Mouse (Mus musculus) mature B cell (primary cell): ENCODE measurements at regions not wholly inside any gene's neighbourhood (a gene's known extent, or its start where the extent isn't known, plus 50 kb on each side); places are given as distances from the start of the nearest gene placed in this dataset.

Experiments
- in situ Hi-C: fragments of 300-500 bp; cut with MboI; formaldehyde crosslinking; loops from 2 replicates; pipeline ENCODE4 v1.14.3; 2019

DNA sequence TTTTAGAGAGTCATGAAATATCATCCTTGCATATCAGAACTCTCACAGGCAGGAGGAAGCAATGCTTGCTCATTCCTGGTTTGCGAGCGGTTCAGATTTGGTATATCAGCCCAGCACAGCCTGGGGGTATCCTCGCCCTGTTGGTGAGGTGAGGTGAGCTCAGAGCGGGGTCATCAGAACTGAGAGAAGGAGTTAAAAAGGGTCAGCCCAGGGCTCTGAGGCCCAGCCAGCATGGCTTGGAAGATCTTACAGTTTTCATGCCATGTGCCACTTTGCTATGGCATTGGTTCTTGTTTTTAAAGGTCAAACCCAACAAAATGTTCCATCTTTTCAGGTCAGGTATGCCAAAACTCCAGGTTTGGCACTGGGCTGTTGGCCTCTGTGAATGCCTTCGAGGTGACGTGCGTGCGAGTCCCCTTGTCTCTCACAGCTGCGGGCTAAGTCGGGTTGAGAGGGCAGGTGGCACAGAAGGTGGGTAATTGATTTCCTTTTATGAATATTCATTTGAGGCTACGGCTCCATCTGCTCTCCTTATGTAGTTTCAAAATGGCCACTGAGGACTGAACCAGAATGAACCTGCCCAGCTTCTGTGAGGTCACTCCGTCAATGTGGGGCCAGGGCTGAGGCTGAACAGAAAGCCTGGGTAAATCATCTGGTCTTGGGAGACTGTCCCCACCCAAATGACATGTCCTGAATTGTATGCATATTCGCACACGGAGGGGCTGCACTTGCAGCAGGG is 86.3 kb downstream of the Hhipl2 start:
- in situ Hi-C loops = no loop called here

DNA sequence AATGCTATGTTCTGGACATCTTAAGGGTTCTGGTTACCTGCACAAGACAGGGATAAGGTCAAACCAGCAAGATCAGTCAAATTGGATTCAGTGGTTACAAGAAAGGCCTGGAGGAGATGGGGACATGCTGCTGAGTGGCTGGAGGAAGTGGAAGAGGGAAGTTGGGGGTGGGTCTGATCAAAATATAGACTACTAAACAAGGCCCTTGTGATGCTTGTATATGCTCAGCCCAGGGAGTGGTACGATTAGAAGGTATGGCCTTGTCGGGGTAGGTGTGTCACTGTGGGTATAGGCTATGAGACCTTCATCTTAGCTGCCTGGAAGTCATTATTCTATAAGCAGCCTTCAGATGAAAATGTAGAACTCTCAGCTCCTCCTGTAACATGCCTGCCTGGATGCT is 89.9 kb downstream of the Hhipl2 start:
- in situ Hi-C loops = no loop called here

DNA sequence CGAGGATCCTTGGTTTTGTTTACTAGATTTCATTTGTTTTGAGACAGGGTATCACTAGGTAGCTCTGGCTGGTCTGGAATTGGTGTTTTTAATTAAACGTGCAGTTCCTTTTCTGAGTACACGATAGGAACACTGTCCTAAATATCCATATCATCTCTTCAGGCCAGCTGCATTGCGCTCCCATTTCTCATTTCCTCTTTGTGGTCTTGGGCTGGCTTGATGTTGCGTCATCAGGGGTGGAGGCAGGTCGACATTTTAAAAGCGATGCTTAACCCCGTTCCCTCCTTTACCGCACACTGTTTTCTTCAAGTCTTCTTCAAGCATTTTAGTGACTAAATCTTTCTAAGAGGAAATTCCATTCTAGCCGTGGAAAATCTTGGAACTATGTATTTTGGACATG is 92.7 kb downstream of the Hhipl2 start:
- in situ Hi-C loops = no loop called here

DNA sequence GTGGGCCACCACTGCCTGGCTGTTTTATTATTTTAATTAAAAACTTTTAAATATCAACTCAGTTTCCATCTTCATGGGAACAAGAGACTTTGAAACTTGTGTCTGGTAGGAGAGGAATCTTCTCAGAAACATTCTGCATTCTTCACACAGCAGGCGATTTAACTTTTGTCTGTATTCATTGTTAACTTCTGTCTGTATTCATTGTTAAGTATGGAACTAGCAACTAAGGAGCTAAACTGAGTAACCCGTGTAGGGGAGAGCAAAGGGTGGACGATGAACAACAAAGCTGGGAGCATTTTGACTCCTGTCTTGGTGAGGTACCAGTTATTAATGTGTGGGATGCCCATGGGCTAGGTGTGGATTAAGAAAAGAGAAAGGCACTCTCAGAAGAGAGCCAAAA is 95.9 kb downstream of the Hhipl2 start:
- in situ Hi-C loops = no loop called here

DNA sequence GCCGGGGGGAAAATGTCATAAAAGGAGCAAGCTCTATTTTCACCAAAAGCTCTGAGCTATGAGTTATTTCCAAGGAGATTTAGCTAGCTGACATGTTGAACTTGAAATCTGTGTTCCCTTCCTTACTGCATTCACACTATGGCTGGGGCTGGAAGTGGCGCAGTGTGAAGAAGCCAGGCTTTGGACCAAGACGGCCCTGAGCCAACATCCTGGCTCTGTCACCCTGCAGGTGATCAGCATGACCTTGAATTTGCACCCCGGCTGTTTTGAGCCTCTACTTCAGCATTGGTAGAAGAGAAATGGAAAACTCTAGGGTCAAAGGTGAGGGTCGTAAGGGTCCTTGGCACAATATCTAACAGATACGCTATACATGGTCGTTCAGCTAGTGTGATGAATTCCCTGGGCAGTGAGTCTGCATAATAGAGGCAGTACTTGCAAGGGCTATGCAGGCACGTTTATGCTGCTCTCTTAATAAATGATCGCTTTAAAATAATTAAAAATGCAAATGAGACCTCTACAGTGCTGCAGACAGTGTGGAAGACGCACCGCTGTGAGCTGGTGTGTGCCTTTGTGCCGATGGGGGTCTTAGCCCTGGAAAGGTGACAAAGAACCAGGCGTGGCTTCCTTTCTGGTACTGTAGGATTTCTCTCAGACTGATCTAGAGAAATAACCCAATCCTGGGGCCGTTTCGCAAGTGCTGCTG is 96.4 kb downstream of the Hhipl2 start:
- in situ Hi-C loops = no loop called here

DNA sequence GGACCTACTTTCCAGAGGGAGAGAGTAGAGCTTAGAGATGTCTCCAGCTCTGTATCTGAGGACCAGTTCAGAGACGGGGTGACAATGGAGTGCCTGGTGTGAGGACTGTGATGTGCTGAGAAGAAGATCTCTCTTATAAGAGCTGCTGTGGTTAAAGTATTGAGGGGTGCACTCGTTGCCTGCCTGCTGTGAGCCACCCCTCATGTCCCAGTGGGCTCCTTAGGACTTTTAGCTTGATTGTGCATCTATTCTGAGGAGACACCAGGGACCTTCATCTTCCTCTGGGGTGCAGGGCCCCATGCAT is 96.9 kb downstream of the Hhipl2 start:
- in situ Hi-C loops = no loop called here

DNA sequence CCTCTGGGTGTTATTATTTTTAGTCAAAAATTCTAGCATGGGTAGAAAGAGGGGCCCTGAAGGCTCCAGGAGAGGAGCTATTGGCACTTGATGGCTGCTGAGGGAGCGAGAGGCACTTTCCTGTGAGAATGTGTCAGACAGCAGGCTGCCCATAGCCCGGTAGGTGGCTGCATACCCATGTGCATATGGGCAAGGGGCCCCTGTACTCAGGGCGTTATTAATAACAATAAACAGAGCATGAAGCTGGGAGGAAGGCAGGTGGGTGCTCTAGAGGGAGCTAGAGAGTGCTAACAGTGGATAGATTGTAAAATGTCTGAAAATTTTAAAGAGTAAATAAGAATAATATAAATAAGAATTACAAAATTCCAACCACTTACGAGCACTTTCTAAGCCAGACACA is 98.2 kb downstream of the Hhipl2 start:
- in situ Hi-C loops = no loop called here

DNA sequence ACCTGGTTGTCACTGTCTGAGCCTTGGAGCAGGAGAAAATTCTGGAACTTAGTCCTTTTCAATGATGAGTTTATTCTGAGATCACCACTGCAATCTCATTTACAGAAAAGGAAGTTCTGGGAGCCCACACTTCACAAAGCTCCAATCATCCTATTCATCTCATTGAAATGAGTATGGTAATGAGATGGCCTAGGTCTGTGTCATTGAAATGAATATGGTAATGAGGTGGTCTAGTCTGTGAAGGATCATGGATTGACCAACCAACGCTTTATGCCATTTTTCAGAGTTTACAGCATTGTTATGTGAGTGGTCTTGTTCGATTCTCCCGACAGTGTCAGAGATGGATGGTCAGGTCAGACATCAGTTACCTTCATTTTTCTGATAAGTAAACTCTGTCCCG is 99.2 kb downstream of the Hhipl2 start:
- in situ Hi-C loops = no loop called here

DNA sequence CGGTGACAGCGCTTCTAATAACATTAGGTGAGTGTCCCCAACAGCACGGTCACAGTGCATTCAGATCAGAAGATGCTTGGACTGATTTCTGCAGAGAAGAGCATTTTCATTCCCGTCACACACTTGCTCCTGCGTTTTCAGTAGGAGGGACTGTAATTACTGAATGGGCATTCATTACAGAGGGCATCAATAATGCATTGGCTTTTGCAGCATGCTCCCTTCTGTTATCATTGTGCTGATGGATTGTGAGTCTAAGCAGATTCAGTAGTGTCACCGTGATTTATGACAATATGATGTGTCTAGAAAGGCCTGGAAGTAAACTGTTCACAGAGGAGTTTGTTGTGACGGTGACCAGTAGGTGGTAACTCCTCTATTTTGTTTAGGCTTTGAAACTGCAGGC is 103.6 kb downstream of the Hhipl2 start:
- in situ Hi-C loops = no loop called here

DNA sequence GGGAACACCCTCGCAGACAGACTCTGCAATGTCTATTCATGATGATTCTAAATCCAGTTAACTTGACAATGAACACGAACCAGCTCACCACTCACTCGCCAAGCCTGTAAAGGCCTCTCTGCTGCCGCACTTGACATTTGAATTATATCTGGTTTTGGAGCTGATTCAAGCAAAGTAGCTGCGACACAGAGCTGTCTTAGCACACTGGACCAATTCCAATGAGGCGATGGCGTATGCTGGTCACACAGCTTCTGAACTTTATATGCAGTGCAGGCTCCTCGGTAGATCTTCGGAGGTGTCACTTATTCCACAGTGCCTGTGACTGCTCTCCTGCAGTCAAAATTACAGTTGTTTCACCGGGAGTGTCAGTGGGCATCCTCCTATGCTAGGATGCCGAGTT is 115.4 kb downstream of the Hhipl2 start:
- in situ Hi-C loops = no loop called here

DNA sequence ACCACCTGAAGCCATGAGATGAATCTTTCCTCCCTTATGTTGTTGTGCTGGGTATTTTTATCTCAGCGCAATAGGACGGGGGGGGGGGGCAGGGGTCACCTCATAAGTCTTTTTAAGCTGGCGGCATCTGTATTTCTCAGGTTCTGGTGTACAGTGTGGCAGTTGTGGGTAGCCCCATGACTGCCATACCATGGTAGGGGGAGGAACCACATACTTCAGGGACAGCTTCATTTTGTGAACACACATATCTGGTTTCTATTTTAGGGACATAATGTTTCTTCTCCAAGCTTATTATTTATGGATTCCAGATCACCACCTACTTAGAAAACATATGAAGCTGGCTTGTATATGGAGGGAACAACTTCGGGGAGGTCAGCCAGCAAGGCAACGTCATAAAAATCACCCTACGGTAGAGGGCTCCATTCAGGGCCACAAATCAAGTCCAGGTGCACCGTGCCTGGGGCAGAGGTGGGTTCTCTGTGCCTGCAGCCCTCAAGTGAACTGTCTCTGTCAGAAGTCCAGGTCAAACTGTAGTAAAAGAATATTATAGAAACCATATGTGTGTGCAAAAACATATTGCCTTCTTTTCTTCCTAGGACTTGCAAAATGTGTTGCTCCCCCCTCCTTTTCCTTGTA is 130.9 kb downstream of the Hhipl2 start:
- in situ Hi-C loops = no loop called here

DNA sequence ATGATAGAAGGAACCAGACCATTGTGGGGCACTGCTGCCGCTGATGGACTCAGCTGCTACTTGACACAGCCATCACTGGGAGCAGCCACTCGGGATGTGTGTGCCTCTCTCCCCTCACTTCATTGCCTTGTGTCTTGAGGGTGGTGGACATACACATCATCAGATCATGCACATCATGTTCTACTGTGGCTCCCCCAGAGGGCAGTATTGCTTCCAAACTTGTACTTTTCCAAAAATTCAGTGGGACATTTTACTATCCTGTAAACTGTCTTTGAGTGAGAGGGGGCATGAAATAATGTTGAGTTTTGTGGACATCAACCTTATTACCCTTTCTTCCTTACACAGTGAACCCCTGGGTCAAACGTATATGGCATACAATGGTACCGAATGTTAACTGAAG is 134.6 kb downstream of the Hhipl2 start:
- in situ Hi-C loops = no loop called here

DNA sequence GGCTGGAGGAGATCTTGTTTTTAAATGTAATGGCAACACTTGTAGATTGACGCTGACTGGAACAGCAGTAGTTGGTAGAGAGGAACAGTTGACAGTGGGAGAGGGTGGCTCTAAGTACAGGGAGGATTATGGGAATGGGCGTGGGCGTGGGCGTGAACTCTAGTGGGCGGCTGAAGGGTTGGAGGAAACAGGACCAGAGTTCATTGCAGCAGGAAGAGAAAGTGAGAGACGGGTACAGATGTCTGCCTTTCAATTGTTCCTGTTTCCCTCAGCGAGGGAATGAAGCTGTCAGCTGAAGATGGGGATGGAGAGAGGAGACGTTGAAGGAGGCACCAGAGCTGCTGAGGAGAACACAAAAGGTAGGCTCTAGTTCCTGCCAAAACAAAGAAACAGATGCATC is 135.2 kb downstream of the Hhipl2 start:
- in situ Hi-C loops = no loop called here

DNA sequence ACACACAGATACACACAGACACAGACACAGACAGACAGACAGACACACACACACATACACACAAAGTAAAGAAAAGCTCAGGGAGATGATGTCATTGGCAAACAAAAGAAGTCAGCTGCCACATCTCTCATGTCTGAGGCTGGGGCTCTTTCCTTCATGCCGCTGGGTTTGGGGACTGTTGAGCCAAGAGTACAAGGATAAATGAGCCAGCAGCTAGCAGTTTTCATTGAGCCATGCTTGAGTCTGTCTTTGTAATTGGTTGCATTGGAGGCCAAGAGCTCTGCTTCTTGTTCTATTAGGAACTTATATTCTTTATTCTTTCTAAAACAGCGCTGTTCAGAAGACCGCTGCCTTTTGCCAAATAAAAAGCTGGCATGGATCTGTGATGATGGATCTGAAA is 144.8 kb downstream of the Hhipl2 start:
- in situ Hi-C loops = no loop called here

DNA sequence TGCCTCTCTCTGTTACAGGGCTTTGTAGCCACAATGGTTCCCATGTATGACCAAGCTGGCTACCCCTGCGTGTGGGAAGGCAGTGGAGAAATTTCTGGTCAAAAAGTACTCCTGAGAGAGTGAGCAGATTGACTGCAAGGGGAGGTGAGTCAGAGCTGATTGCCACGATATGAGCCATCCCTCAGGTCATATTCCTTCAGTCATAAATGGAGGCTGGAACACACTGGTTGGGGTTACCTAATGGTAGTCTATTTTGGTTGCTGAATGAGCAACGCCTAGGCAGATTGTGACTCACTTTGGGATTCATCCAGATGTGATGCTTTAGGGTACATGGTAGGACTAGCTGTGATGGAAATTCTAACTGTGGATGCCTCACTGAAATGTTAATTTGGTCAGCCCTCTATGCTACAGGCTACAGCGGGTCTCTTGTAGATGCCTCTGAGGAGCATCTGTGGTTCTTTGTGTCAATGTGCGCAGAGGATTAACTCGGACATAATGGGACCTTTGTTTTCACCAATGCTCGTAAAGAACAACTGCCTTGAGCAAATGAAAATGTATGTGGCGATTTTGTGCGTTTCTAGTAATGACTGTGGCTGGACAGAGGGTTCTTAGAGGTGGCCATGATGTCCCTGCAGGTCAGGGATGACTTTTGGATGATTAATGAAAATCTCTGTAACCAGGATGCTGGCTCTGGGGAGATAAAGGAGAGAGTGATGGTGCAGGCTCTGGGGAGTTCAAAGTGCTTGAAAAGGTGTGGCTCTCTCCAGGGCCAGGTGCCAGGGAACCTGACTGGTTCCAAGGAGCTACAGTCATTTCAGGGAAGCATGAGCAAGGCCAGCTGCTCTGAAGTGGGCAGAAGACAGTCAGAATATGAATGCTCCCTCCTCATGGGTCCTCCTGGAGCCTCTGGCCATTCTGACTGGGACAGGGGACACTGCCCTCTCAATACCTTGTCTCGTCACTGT is 155.9 kb downstream of the Hhipl2 start:
- in situ Hi-C loops = no loop called here

DNA sequence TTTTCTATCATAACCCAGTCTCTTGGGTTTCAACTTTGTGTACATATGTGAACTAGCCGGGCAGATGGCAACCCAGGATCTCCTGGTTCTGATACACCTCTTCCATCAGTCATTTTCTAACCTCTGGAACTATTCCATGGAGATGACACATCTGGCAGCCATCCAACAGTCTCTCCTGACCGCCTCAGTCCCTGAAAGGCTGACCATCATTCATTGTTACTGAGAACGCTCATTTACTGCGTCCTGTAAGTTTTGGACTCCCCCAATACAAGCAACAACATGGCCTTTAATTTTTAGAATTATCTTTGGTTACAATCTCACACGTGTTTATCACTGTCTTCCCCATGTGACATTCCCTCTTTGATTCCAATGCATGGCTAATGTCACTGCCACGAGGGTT is 166.8 kb downstream of the Hhipl2 start:
- in situ Hi-C loops = no loop called here

DNA sequence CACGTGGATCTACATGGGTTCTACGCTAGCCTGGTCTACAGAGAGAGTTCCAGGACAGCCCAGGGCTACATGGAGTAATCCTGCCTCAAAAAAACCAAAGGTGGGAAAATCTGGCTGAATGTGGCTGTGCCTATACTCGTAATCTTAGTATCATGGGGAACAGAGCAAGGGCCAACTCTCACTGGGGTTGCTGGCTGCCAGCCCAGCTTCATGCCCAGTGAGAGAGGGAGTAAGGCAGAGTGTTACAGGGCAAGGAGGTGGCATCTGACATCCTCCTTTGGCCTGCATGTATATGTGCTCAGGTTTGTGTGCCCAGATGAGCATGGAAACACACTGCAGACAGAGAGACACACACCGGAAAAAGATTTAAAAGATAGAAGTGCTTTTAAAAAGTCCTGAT is 168.4 kb downstream of the Hhipl2 start:
- in situ Hi-C loops = no loop called here

DNA sequence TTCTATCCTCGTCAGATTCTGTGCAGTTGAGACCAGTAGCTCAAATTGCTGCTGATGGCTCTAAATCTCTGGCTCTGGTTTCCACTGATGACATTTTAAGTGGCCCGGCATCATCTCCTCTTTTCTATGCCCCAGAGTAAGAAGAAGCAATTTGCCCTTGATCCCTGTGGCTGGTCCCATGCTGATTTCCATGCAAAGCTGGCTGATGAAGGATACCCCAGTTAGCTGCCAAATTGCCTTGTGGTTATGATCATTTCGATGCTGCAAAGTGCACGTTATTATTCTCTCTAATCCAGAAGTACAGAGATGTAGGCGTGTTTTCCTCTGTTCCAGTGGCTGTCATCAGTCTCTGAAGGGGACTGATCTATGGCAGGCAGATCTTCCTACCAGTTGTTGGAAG is 177.3 kb downstream of the Hhipl2 start:
- in situ Hi-C loops = no loop called here

DNA sequence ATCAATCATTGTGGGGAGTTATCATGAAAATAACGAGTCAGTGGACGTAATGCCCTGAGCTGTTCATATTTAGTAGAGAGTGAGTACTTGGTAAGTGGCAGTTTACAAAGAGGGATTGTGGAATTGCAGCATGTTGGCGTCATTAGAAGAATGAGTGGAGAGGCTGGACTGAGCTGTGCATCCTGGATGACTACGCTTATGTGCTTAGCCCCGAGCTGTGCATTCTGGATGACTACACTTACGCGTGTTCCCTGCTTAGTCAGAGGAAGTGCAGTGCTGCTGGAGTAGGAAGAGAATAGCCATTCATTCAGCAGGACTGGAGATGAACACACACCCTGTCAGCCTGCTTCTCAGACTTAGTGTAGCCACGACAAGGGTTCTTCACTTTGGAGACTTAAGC is 182.5 kb downstream of the Hhipl2 start:
- in situ Hi-C loops = no loop called here

DNA sequence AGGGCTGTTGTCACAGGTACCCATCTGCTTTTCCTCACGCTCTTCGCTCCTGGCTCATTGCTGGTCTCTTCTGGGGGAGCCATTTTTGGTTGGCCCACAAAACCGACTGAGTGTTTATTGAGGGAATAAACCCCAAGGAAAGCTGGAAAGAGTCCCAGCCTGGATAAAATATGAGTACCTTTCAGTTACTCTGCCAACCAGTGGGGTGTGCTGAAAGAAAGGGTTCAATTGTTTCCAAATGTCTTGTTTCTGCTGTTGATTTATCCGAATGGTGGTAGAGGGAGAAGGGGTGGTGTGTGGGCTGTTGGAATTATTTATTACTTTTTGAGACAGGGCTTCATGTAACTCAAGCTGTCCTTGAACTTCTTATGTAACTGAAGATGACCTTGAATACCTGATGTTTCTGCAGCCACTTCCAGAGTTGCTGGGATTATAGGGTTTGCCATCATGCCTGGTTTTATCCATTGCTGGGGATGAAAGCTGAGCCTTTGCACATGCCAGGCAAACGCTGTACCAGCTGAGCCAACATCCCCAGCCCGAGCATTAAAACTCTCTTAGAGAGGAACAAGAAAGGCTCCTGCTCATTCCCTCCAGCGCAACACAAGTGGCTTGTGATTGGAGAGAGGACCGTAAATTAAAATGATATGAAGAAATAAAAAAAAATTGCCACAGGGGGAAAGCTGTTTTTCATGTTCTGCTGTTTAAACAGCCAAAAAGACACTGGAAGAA is 194.1 kb downstream of the Hhipl2 start:
- in situ Hi-C loops = no loop called here

DNA sequence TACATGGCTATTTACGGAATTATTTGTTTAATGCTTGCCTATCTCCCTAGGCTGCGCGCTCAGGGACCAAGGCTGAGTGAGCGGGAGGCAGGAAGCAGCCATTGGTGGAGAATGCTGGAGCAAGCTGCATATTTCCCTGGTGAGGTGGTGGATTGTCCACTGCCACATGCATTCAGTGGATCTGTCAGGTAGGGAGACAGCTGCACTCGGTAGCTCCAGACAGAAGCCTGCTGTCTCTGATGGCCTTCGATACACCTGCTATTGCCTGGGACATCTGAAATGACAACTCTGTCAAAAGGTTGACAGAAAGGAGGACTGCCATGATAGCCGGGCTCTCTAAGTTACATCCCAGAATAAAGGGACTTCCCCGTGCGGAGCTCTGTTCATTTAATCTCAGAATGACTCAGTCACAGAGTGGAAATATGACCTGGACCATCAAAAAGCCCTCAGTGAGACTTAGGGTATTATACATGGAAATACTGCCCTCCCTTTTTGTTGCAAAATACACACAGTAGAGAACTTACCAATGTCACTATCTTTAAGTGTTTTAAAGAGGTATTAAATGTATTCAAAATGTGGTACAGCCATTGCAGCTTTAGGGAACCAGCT is 201.5 kb downstream of the Hhipl2 start:
- in situ Hi-C loops = no loop called here
